Mouse (Mus musculus): Measurements from ENCODE around the gene Helq.

Helq gene

GRCm38 (mm10) chr5:100798165-100798860, at the start of gene Helq, which contains the start of gene Mrps18c:
Helq (minus strand) TSS chr5:100798598.
Mrps18c (plus strand) TSS chr5:100798627.
- peak; percentile 96 for DNase-seq (ENCODE audit: low read depth, low spot score)

- DNase-seq (ENCODE audit: low read depth, low spot score): no peak
Measured at GRCm38 (mm10) chr5:100847143-100847542, 48.7 kb upstream of the Helq start.

GRCm38 (mm10) chr5:100846599-100846920, 48.2 kb upstream of the Helq start:
- peak; percentile 59 for DNase-seq (ENCODE audit: low read depth, low spot score)

GRCm38 (mm10) chr5:100845848-100846598, 47.6 kb upstream of the Helq start:
- DNase-seq (ENCODE audit: low read depth, low spot score): peak; percentile 77

- DNase-seq (ENCODE audit: low read depth, low spot score): no peak
Measured at GRCm38 (mm10) chr5:100845485-100845847, 47.1 kb upstream of the Helq start, which contains the start of gene Gpat3. Gpat3 (plus strand) TSS chr5:100845713.

- no peak for DNase-seq (ENCODE audit: low read depth, low spot score)
Measured at GRCm38 (mm10) chr5:100844485-100844884, 46.1 kb upstream of the Helq start.

- no peak for DNase-seq (ENCODE audit: low read depth, low spot score)
Measured at GRCm38 (mm10) chr5:100837907-100838306, 39.5 kb upstream of the Helq start.

- peak; percentile 87 for DNase-seq (ENCODE audit: low read depth, low spot score)
Measured at GRCm38 (mm10) chr5:100835862-100836538, 37.6 kb upstream of the Helq start.

- DNase-seq (ENCODE audit: low read depth, low spot score): peak; percentile 47
Measured at GRCm38 (mm10) chr5:100833841-100834240, 35.4 kb upstream of the Helq start.

- no peak for DNase-seq (ENCODE audit: low read depth, low spot score)
Measured at GRCm38 (mm10) chr5:100832680-100833079, 34.3 kb upstream of the Helq start.

GRCm38 (mm10) chr5:100828701-100829100, 30.3 kb upstream of the Helq start:
- DNase-seq (ENCODE audit: low read depth, low spot score): no peak

GRCm38 (mm10) chr5:100826531-100826930, 28.1 kb upstream of the Helq start:
- no peak for DNase-seq (ENCODE audit: low read depth, low spot score)

GRCm38 (mm10) chr5:100825975-100826374, 27.6 kb upstream of the Helq start:
- peak; percentile 49 for DNase-seq (ENCODE audit: low read depth, low spot score)

- DNase-seq (ENCODE audit: low read depth, low spot score): no peak
Measured at GRCm38 (mm10) chr5:100822826-100823225, 24.4 kb upstream of the Helq start.

GRCm38 (mm10) chr5:100821375-100821774, 23.0 kb upstream of the Helq start:
- DNase-seq (ENCODE audit: low read depth, low spot score): no peak

GRCm38 (mm10) chr5:100820483-100821184, 22.2 kb upstream of the Helq start, which contains the start of gene Abraxas1:
Abraxas1 (minus strand) TSS chr5:100820965.
- peak; percentile 84 for DNase-seq (ENCODE audit: low read depth, low spot score)

GRCm38 (mm10) chr5:100819568-100820480, 21.4 kb upstream of the Helq start:
- DNase-seq (ENCODE audit: low read depth, low spot score): peak; percentile 67

GRCm38 (mm10) chr5:100818341-100818740, 19.9 kb upstream of the Helq start:
- DNase-seq (ENCODE audit: low read depth, low spot score): no peak

GRCm38 (mm10) chr5:100794084-100794483, 4.3 kb downstream of the Helq start:
- DNase-seq (ENCODE audit: low read depth, low spot score): no peak

GRCm38 (mm10) chr5:100792261-100792660, 6.1 kb downstream of the Helq start:
- DNase-seq (ENCODE audit: low read depth, low spot score): no peak

GRCm38 (mm10) chr5:100787527-100787926, 10.9 kb downstream of the Helq start:
- DNase-seq (ENCODE audit: low read depth, low spot score): no peak
